Mouse (Mus musculus): ENCODE results near the gene Fntb.

- no peak for TF ChIP-seq POLR2A (IDR thresholded peaks at IDR 0.05; ENCODE audit: low read depth, low read length)
- no peak for TF ChIP-seq CTCF (IDR thresholded peaks at IDR 0.05; ENCODE audit: borderline replicate concordance, insufficient read depth, low read length)
Observed at GRCm38 (mm10) chr12:76790446-76791084, 25.2 kb downstream of the Fntb start.

All from embryonic fibroblast, embryonic 13.5 days (primary cell).